Mouse (Mus musculus): Measurements from ENCODE around the gene Sipa1l1. TPM values are rescaled to one million over a fixed set of nuclear protein-coding genes. Genes with fewer than 3 reads are reported as not detected.
A peak's percentile ranks its signal among the peaks of the same experiment; 100 is the strongest.

The Sipa1l1 gene
- total RNA-seq, 2 experiments from 2014 or later, result 242 to 306 TPM

- intact Hi-C loops (cut with DNase I), result no loop called here
- DNase-seq (ENCODE audit: low spot score in 2 of 2), result no peak
These were observed 30.2 kb downstream of the Sipa1l1 start for GRCm38 (mm10) chr12:82199286-82199685.

- intact Hi-C loops (cut with DNase I), result no loop called here
- DNase-seq (ENCODE audit: low spot score in 2 of 2), result no peak
These were observed 35.0 kb downstream of the Sipa1l1 start for GRCm38 (mm10) chr12:82204106-82204505.

GRCm38 (mm10) chr12:82206857-82207647 lies 37.9 kb downstream of the Sipa1l1 start:
- intact Hi-C loops (cut with DNase I), result no loop called here

GRCm38 (mm10) chr12:82208046-82208445 lies 38.9 kb downstream of the Sipa1l1 start:
- intact Hi-C loops (cut with DNase I), result no loop called here
- DNase-seq (ENCODE audit: low spot score in 2 of 2), result no peak

More at GRCm38 (mm10) chr12:82206857-82207647, 37.9 kb downstream of the Sipa1l1 start:
- peak in 1 of 2 experiments; percentile 1 for DNase-seq (ENCODE audit: low spot score in 2 of 2)

- no peak for DNase-seq (ENCODE audit: low spot score in 2 of 2)
- intact Hi-C loops (cut with DNase I), result no loop called here
These were observed 39.5 kb downstream of the Sipa1l1 start for GRCm38 (mm10) chr12:82208611-82209010.

GRCm38 (mm10) chr12:82209753-82210152 lies 40.6 kb downstream of the Sipa1l1 start:
- DNase-seq (ENCODE audit: low spot score in 2 of 2), result no peak
- intact Hi-C loops (cut with DNase I), result no loop called here

- DNase-seq (ENCODE audit: low spot score in 2 of 2), result no peak
- intact Hi-C loops (cut with DNase I), result no loop called here
These were observed 43.9 kb downstream of the Sipa1l1 start for GRCm38 (mm10) chr12:82213056-82213455.

GRCm38 (mm10) chr12:82214916-82215315 lies 45.8 kb downstream of the Sipa1l1 start:
- DNase-seq (ENCODE audit: low spot score in 2 of 2), result no peak
- intact Hi-C loops (cut with DNase I), result no loop called here

GRCm38 (mm10) chr12:82216801-82217553 lies 47.9 kb downstream of the Sipa1l1 start:
- intact Hi-C loops (cut with DNase I), result no loop called here
- no peak for DNase-seq (ENCODE audit: low spot score in 2 of 2)

GRCm38 (mm10) chr12:82218201-82218600 lies 49.1 kb downstream of the Sipa1l1 start:
- no peak for DNase-seq (ENCODE audit: low spot score in 2 of 2)
- intact Hi-C loops (cut with DNase I), result no loop called here

- intact Hi-C loops (cut with DNase I), result no loop called here
These were observed 51.4 kb downstream of the Sipa1l1 start for GRCm38 (mm10) chr12:82220367-82221089.

GRCm38 (mm10) chr12:82223126-82223815 lies 54.2 kb downstream of the Sipa1l1 start:
- intact Hi-C loops (cut with DNase I), result no loop called here

More at GRCm38 (mm10) chr12:82220367-82221089, 51.4 kb downstream of the Sipa1l1 start:
- DNase-seq (ENCODE audit: low spot score in 2 of 2), result no peak

GRCm38 (mm10) chr12:82224848-82225247 lies 55.7 kb downstream of the Sipa1l1 start:
- intact Hi-C loops (cut with DNase I), result loop anchor here (5.0 kb wide), 1 partner anchor 53 kb away; no protein-coding TSS in a partner anchor

More at GRCm38 (mm10) chr12:82223126-82223815, 54.2 kb downstream of the Sipa1l1 start:
- DNase-seq (ENCODE audit: low spot score in 2 of 2), result no peak

GRCm38 (mm10) chr12:82225278-82225677 lies 56.2 kb downstream of the Sipa1l1 start:
- DNase-seq (ENCODE audit: low spot score in 2 of 2), result no peak
- intact Hi-C loops (cut with DNase I), result loop anchor here (5.0 kb wide), 1 partner anchor 53 kb away; no protein-coding TSS in a partner anchor

More at GRCm38 (mm10) chr12:82224848-82225247, 55.7 kb downstream of the Sipa1l1 start:
- no peak for DNase-seq (ENCODE audit: low spot score in 2 of 2)

- DNase-seq (ENCODE audit: low spot score in 2 of 2), result no peak
These were observed 56.7 kb downstream of the Sipa1l1 start for GRCm38 (mm10) chr12:82225751-82226228.

GRCm38 (mm10) chr12:82226311-82227066 lies 57.4 kb downstream of the Sipa1l1 start:
- intact Hi-C loops (cut with DNase I), result loop anchor here (5.0 kb wide), 1 partner anchor 54 kb away; no protein-coding TSS in a partner anchor
- DNase-seq (ENCODE audit: low spot score in 2 of 2), result no peak

More at GRCm38 (mm10) chr12:82225751-82226228, 56.7 kb downstream of the Sipa1l1 start:
- intact Hi-C loops (cut with DNase I), result loop anchor here (5.0 kb wide), 1 partner anchor 53 kb away; no protein-coding TSS in a partner anchor

- intact Hi-C loops (cut with DNase I), result no loop called here
These were observed 61.0 kb downstream of the Sipa1l1 start for GRCm38 (mm10) chr12:82230127-82230526.

GRCm38 (mm10) chr12:82231191-82231590 lies 62.1 kb downstream of the Sipa1l1 start:
- peak; percentile 72 to 73 for DNase-seq (ENCODE audit: low spot score in 2 of 2)
- intact Hi-C loops (cut with DNase I), result no loop called here

More at GRCm38 (mm10) chr12:82230127-82230526, 61.0 kb downstream of the Sipa1l1 start:
- DNase-seq (ENCODE audit: low spot score in 2 of 2), result no peak
